Mouse (Mus musculus): ENCODE measurements around the gene Sdr9c7.

DNA sequence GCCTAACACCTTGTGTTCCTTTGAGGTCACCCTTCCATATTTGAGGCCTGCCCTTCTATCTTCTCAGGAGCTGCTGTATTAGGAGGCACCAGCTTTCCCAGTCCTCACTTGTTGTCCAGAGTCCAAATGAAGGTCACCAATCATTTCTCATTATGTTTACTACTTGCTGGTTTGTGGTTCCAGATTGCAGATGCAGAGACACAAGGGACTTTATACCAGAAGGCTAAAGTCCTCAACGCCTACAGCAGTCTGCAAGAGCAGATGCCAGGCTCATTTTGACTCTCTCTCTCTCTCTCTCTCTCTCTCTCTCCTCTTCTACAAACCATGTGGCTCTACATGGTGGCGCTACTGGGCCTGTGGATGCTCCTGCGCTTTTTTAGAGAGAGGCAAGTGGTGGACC, 32.1 kb upstream of the Sdr9c7 start, which contains the start of gene Rdh16f2:
- TF ChIP-seq CTCF (IDR thresholded peaks at IDR 0.05; ENCODE audit: borderline replicate concordance, insufficient read depth, low read length) = no peak
- TF ChIP-seq POLR2A (IDR thresholded peaks at IDR 0.05; ENCODE audit: low read depth, low read length) = no peak

All from embryonic fibroblast, embryonic 13.5 days (primary cell).